Mouse (Mus musculus) cerebellum, adult 8-10 months (tissue): ENCODE measurements around the gene Ppm1h.
"Not testable (repeated sequence)": the region's sequence is repeated elsewhere in the genome, so short reads cannot be mapped to it uniquely, and the experiment has no call there.

ENCODE experiments used
- DNase-seq: peaks from one replicate; pipeline ENCODE4 v3.0.0; 2022

The Ppm1h gene

DNA sequence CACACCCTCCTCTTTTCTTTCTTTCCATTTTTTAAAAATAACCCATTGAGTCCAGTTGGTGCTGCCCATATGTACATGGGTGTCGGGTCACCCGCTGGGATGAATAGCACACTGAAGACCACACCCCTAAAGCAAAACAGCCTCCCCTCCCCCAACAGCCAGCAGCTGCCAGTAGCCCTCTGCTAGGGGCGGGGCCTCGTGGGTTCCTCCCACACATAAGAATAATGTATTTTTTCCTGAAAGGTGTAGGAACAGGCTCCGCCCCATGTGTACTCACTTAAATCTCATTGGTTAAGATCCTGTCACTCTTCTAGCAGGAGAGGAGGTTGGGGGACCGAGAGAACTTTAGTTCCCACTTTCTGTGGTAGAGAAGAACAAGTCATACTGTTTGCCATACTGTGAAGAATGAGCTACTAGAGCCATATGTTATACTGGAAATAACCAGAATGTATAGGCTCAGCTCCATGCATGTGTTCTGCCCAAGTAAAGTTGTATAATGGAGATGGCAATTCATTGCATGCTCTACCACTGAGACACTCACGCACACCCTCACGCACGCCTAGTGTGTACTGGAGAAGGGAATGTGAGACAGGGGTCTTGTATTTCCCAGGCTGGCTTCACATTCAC, 231.0 kb downstream of the Ppm1h start:
- no peak for DNase-seq

GRCm38 (mm10) chr10:122910798-122911225, 232.2 kb downstream of the Ppm1h start:
- DNase-seq: no peak

- DNase-seq: no peak
These were observed 233.1 kb downstream of the Ppm1h start for GRCm38 (mm10) chr10:122911668-122912067.

DNA sequence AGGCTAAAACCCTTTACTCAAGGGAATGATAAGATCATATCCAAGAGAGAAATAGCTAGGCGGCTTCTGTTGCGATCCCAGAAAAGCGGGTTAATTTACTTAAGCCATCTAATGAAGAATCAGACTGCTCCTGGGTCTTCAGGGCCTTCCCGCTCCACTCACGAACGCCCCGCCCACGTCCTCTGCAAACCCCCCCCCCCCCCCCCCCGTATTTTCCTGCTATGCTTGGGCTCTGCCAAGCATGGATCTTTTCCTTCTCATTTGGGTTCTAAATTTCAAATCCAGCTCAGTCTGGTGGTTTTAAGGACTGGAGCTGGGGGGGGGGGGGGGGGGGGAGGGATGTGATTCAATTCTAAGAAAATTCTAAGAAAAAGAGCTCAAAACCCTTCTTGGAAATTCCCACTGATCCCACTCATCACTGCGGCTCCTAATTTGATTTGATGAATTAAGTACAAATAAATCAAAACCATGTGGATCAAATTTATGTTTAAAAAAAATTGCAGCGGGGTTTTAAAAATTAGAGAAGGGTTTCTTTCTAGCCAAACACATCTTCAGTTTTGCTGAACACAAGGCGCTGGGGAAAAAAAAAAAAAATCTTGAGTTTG, 233.6 kb downstream of the Ppm1h start:
- no peak for DNase-seq

- DNase-seq: peak; percentile 39
These were observed 234.3 kb downstream of the Ppm1h start for GRCm38 (mm10) chr10:122912701-122913368.

- no peak for DNase-seq
These were observed 234.8 kb downstream of the Ppm1h start for GRCm38 (mm10) chr10:122913393-122913792.

GRCm38 (mm10) chr10:122915905-122916304, 237.3 kb downstream of the Ppm1h start:
- DNase-seq: no peak

GRCm38 (mm10) chr10:122917648-122918324, 239.2 kb downstream of the Ppm1h start:
- no peak for DNase-seq

DNA sequence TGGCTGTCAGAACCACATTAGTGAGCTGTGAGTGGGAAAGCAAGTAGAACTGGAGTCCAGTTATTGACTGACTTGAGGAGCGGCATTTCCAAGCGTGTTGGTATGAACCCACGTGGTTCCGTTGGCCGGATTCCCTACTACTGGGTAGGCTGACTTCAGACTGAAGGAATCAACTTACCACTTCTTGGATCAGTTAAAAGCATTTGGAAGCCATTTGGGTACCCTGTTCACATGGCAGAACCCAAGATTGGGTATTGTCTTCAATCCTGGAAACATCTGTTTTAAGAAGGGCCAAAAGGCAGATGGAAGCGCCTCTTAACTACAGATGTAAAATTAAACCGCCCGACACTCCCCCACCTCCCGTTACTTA, 239.7 kb downstream of the Ppm1h start:
- DNase-seq: no peak

- DNase-seq: no peak
These were observed 240.2 kb downstream of the Ppm1h start for GRCm38 (mm10) chr10:122918754-122919153.

GRCm38 (mm10) chr10:122919416-122919815, 240.9 kb downstream of the Ppm1h start:
- peak; percentile 41 for DNase-seq

GRCm38 (mm10) chr10:122920218-122920795, 241.7 kb downstream of the Ppm1h start:
- DNase-seq: no peak

- DNase-seq: no peak
These were observed 243.7 kb downstream of the Ppm1h start for GRCm38 (mm10) chr10:122922226-122922625.

DNA sequence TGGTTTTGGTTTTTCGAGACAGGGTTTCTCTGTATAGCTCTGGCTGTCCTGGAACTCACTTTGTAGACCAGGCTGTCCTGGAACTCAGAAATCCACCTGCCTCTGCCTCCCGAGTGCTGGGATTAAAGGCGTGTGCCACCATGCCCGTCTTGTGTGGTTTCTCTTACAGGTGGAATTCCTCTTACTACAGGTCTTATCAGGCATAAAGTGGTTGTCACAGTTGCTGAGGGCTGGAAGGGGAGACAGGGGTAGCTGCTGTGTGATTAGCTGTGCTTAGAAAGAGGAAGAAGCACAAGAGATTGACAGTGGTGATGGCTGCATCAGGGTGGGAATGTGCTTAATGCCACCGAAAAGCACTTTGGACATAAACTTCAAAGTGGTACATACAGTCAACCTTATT, 246.0 kb downstream of the Ppm1h start:
- DNase-seq: not testable (repeated sequence)

DNA sequence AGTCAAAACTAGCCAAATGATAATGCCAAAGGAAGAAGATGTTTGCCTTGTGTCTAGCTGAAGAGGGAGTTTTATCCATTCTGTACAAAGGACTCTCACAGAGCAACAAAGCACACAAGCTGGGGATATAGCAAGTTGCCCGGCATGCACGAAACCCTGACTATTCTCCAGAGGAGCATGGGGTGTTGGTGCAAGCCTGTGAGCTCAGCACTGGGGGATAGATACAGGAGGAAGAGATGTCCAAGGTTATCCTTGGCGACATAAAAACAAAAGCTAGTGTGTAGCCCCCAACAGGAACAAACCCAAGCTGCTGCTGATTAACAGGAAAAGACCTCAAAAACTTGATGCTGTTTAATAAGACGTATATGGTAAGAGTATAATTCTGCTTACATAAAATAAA, 247.7 kb downstream of the Ppm1h start:
- DNase-seq: no peak

DNA sequence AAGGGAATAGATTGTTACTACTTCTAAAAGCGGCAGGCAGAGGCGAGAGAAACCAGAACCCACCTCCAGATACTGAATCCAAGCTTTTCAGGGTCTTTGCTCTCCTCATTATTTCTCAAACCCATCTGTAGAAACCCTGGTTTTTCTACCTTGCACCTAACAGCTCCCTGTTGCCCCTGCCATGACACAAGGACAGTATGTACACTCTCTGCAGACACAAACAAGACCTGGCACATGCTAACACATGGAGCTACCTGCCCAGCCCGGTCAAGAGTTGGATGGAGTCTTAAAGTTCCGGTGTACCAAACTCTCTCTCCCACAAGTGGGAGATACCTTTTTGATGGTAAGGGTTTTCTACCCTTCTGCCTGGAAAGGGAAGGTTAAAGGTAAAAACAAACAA, 252.0 kb downstream of the Ppm1h start:
- no peak for DNase-seq

GRCm38 (mm10) chr10:122931193-122931832, 252.8 kb downstream of the Ppm1h start:
- peak; percentile 40 for DNase-seq

- DNase-seq: no peak
These were observed 253.4 kb downstream of the Ppm1h start for GRCm38 (mm10) chr10:122931851-122932550.

GRCm38 (mm10) chr10:122933053-122933838, 254.7 kb downstream of the Ppm1h start:
- no peak for DNase-seq

DNA sequence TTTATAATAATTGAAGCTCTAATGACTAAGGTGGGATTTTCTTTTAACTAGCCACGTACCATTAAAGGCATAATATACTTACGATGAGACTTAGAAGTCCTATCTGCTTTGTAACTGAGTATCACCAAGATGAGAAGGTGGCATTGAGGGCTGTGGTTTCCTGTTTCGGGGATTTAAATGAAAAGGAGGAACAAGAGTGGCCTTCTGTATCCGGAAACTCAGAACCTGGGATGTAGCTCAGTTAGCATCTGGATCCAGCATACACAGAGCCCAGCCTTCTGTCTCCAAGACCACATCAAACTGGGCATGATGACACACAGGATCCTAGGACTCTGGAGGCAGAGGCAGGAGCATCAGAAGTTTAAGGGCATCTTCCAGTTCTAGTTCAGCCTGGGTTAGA, 256.8 kb downstream of the Ppm1h start:
- not testable (repeated sequence) for DNase-seq

- not testable (repeated sequence) for DNase-seq
These were observed 258.8 kb downstream of the Ppm1h start for GRCm38 (mm10) chr10:122937380-122937779.
